Mouse (Mus musculus): ENCODE data around the gene Lsm4. TPM values are rescaled to one million over a fixed set of nuclear protein-coding genes. Genes with fewer than 3 reads are reported as not detected.

Lsm4 gene
- total and polyA plus RNA-seq, 3 experiments: 152 to 2,024 (median 514) TPM

DNA sequence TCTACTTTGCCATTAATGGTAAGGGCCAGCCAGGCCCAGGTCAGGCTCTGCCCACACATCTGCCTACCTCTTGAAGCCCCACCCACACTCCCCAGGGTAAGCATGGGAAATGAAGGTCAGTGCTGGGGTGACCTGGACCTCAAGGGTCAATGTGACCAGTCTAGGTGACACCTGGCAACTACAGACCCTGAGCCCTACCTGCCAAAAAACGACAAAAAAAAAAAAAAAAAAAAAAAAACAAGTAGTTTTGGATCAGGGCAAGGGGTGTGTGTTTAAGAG, 24.9 kb upstream of the Lsm4 start:
- no peak for DNase-seq (ENCODE audit: low read depth, low spot score)
- no peaks in the 10 kb centered on the region for H3K27me3 ChIP-seq (ENCODE audit: control insufficient read depth in 1 of 2, insufficient read depth in 2 of 2, low read length in 2 of 2)
- no peaks in the 10 kb centered on the region for H3K9me3 ChIP-seq (replicated peaks; ENCODE audit: insufficient read depth, low read length)
- no peak overlapping the region for H3K9ac ChIP-seq (ENCODE audit: control insufficient read depth, low read depth, low read length, poor library complexity, severe bottlenecking)
- no peak for TF ChIP-seq POLR2AphosphoS2 (IDR thresholded peaks at IDR 0.05; ENCODE audit: low read length)
- H3K79me2 ChIP-seq (ENCODE audit: control insufficient read depth, insufficient read depth, low read length, poor library complexity): no peaks in the 10 kb centered on the region
- no peak overlapping the region for H3K27ac ChIP-seq (ENCODE audit: control insufficient read depth, low read depth, low read length)
- H3K4me3 ChIP-seq (ENCODE audit: control insufficient read depth in 1 of 2, insufficient read depth in 1 of 2, low read depth in 2 of 2, low read length in 2 of 2): no peak overlapping the region
- H3K4me1 ChIP-seq (ENCODE audit: control insufficient read depth in 1 of 2, insufficient read depth in 2 of 2, low read length in 2 of 2): peaks cover 9 to 30% of the 10 kb centered on the region in 2 experiments
- H3K36me3 ChIP-seq (ENCODE audit: control insufficient read depth in 1 of 2, insufficient read depth in 2 of 2, low read length in 2 of 2): peaks cover 2 to 24% of the 10 kb centered on the region in 2 experiments; a peak in 3 of 4 replicates

- no peak overlapping the region for H3K4me3 ChIP-seq (ENCODE audit: control insufficient read depth in 1 of 2, insufficient read depth in 1 of 2, low read depth in 2 of 2, low read length in 2 of 2)
- H3K27me3 ChIP-seq (ENCODE audit: control insufficient read depth in 1 of 2, insufficient read depth in 2 of 2, low read length in 2 of 2): no peaks in the 10 kb centered on the region
- TF ChIP-seq TCF12 (IDR thresholded peaks at IDR 0.05; ENCODE audit: low read depth, low read length) (peak; percentile 26; the same call in 1 of the 2 replicates), TBP (IDR thresholded peaks at IDR 0.05; ENCODE audit: low read depth, low read length) (0 out of 2 replicates have a peak, but pooled peaks have one; percentile 13), TAL1 (IDR thresholded peaks at IDR 0.05; ENCODE audit: low read length) (peak; percentile 61), EP300 (IDR thresholded peaks at IDR 0.05; ENCODE audit: low read depth in 1 of 2, low read length in 2 of 2) (peak; percentile 25 to 42; a peak in 3 of 4 replicates), GATA1 (IDR thresholded peaks at IDR 0.05; ENCODE audit: low read depth, low read length) (peak; percentile 70), BHLHE40 (IDR thresholded peaks at IDR 0.05; ENCODE audit: borderline replicate concordance, low read depth, low read length) (no peak), MYC (IDR thresholded peaks at IDR 0.05; ENCODE audit: low read depth, low read length) (0 out of 2 replicates have a peak, but pooled peaks have one; percentile 7), RCOR1 (IDR thresholded peaks at IDR 0.05; ENCODE audit: low read depth, low read length) (peak; percentile 81), NELFE (IDR thresholded peaks at IDR 0.05; ENCODE audit: low read depth, low read length) (peak; percentile 18; the same call in 1 of the 2 replicates), MAFK (IDR thresholded peaks at IDR 0.05; ENCODE audit: borderline replicate concordance, low read depth, low read length) (peak; percentile 19; the same call in 1 of the 2 replicates), MXI1 (IDR thresholded peaks at IDR 0.05; ENCODE audit: low read depth, low read length) (0 out of 2 replicates have a peak, but pooled peaks have one; percentile 18), HCFC1 (IDR thresholded peaks at IDR 0.05; ENCODE audit: low read depth, low read length) (0 out of 2 replicates have a peak, but pooled peaks have one; percentile 18), ZC3H11A (IDR thresholded peaks at IDR 0.05; ENCODE audit: low read depth, low read length) (no peak), UBTF (IDR thresholded peaks at IDR 0.05; ENCODE audit: borderline replicate concordance, insufficient read depth, low read depth, low read length) (no peak)
- H3K27ac ChIP-seq (ENCODE audit: control insufficient read depth, low read depth, low read length): peak overlapping the region; percentile 70
- H3K36me3 ChIP-seq (ENCODE audit: control insufficient read depth in 1 of 2, insufficient read depth in 2 of 2, low read length in 2 of 2): peaks cover 2 to 24% of the 10 kb centered on the region in 2 experiments; a peak in 3 of 4 replicates
- peak; percentile 75 for DNase-seq (ENCODE audit: low read depth, low spot score)
- H3K9me3 ChIP-seq (replicated peaks; ENCODE audit: insufficient read depth, low read length): no peaks in the 10 kb centered on the region
- H3K4me1 ChIP-seq (ENCODE audit: control insufficient read depth in 1 of 2, insufficient read depth in 2 of 2, low read length in 2 of 2): peaks cover 9 to 30% of the 10 kb centered on the region in 2 experiments
- H3K79me2 ChIP-seq (ENCODE audit: control insufficient read depth, insufficient read depth, low read length, poor library complexity): no peaks in the 10 kb centered on the region
- no peak overlapping the region; the same call in 1 of the 2 replicates for H3K9ac ChIP-seq (ENCODE audit: control insufficient read depth, low read depth, low read length, poor library complexity, severe bottlenecking)
These were observed 24.1 kb upstream of the Lsm4 start for GRCm38 (mm10) chr8:70648921-70649320.

Data from MEL (cell line).